Mouse (Mus musculus) heart, embryonic 15.5 days (tissue): ENCODE data around the gene 4930402H24Rik. TPM values are rescaled to one million over a fixed set of nuclear protein-coding genes. Genes with fewer than 3 reads are reported as not detected.

Source experiments
- ATAC-seq: fragments of 200-750 bp; cut with Nextera tagmentation; replicated peaks from 2 replicates; pipeline ENCODE4 v1.8.0; 2017; ENCODE audit warnings: low read depth, moderate TSS enrichment; ENCODE audit not compliant: insufficient number of reproducible peaks, insufficient read depth, low FRiP score
- H3K27ac ChIP-seq: fragments of 300-500 bp; sonication (generic); 2 replicates; pipeline ENCODE4 v1.5.1; 2015; ENCODE audit warnings: mild to moderate bottlenecking, inconsistent platforms
- H3K27me3 ChIP-seq: fragments of 300-500 bp; sonication (generic); 2 replicates; pipeline ENCODE4 v1.6.1; 2015; ENCODE audit warnings: inconsistent platforms
- H3K36me3 ChIP-seq: fragments of 300-500 bp; sonication (generic); 2 replicates; pipeline ENCODE4 v1.6.1; 2015; ENCODE audit warnings: mild to moderate bottlenecking, inconsistent platforms
- H3K4me1 ChIP-seq: fragments of 300-500 bp; sonication (generic); replicated peaks from 2 replicates; pipeline ENCODE4 v1.6.1; 2015; ENCODE audit warnings: inconsistent platforms
- H3K4me2 ChIP-seq: fragments of 300-500 bp; sonication (generic); 2 replicates; pipeline ENCODE4 v1.6.1; 2015; ENCODE audit warnings: inconsistent platforms, mild to moderate bottlenecking, moderate library complexity
- H3K4me3 ChIP-seq: fragments of 300-500 bp; sonication (generic); 2 replicates; pipeline ENCODE4 v1.5.1; 2015; ENCODE audit warnings: mild to moderate bottlenecking, inconsistent platforms
- H3K9ac ChIP-seq: fragments of 300-500 bp; sonication (generic); 2 replicates; pipeline ENCODE4 v1.6.1; 2015; ENCODE audit warnings: mild to moderate bottlenecking, inconsistent platforms
- H3K9me3 ChIP-seq: fragments of 300-500 bp; sonication (generic); replicated peaks from 2 replicates; pipeline ENCODE4 v1.6.1; 2016; ENCODE audit warnings: inconsistent platforms
- WGBS: fragments of 180-500 bp; shearing (Covaris S2); methylation state at CpG from one replicate; pipeline ENCODE4 v1.1.7; 2015; ENCODE audit warnings: mixed read lengths; 5-methylcytosine and 5-hydroxymethylcytosine counted together
- polyA plus RNA-seq: library from polyadenylated mRNA; unstranded; fragments of >200 nt; fragmentation: Nextera tagmentation; extraction: Ambion mirVana; gene quantifications from 2 replicates; pipeline ENCODE4 v1.2.1, GENCODE M21; 2015

4930402H24Rik gene
- polyA plus RNA-seq, 1 experiment from 2014 or later = 50.9 TPM

DNA sequence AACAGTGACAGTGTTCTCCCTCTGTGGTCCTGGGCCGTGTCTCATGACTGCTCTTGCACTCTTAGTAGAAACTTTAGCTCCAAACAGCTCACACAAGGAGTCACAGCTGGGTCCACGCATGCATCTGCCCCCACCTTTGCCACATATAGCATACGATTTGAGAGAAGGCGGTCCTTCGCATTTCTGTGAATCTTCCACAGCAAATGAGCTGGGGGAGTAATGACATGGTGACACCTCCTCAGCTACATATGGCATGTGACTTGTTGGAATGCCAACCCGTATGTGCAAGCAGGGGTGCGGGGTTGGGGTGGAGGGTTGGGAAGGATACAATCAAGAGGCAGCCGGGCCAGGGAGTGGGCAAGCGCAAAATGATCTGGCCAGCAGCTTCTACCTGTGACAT lies 249.7 kb downstream of the 4930402H24Rik start:
- 88% methylated on average over 9 of the region's 9 CpGs for WGBS
- H3K4me1 ChIP-seq = no peaks in the 10 kb centered on the region
- no peak overlapping the region for H3K27ac ChIP-seq
- ATAC-seq = no peak
- H3K4me3 ChIP-seq = no peak overlapping the region
- H3K27me3 ChIP-seq = no peaks in the 10 kb centered on the region
- H3K36me3 ChIP-seq = peaks cover 70% of the 10 kb centered on the region
- H3K9ac ChIP-seq = no peak overlapping the region
- no peak overlapping the region for H3K4me2 ChIP-seq
- H3K9me3 ChIP-seq = no peaks in the 10 kb centered on the region

Other genes starting within 250 kb of the 4930402H24Rik start
- 44.8 and 46.2 TPM in 2 replicates for gene Ddrgk1, start 241.7 kb downstream of the 4930402H24Rik start, polyA plus RNA-seq
- gene Itpa, start 238.8 kb downstream of the 4930402H24Rik start, polyA plus RNA-seq = 74.3 and 77.9 TPM in 2 replicates
- 0.19 and 0.58 TPM in 2 replicates for gene Slc4a11, start 208.9 kb downstream of the 4930402H24Rik start, polyA plus RNA-seq
- gene Atrn, start 89 bp upstream of the 4930402H24Rik start, polyA plus RNA-seq = 4.0 and 5.5 TPM in 2 replicates
- 2.8 and 4.7 TPM in 2 replicates for gene Gfra4, start 136.7 kb upstream of the 4930402H24Rik start, polyA plus RNA-seq
- 13.5 and 16.5 TPM in 2 replicates for gene Adam33, start 157.4 kb upstream of the 4930402H24Rik start, polyA plus RNA-seq
- 0.43 and 0.61 TPM in 2 replicates for gene Siglec1, start 180.4 kb upstream of the 4930402H24Rik start, polyA plus RNA-seq
- gene Hspa12b, start 220.9 kb upstream of the 4930402H24Rik start, polyA plus RNA-seq = 10.0 and 11.4 TPM in 2 replicates
- not detected in 2 replicates for gene Gm11037, start 227.1 kb upstream of the 4930402H24Rik start, polyA plus RNA-seq